Mouse (Mus musculus) embryonic facial prominence, embryonic 12.5 days (tissue): ENCODE measurements around the gene Trdn. TPM values are rescaled to one million over a fixed set of nuclear protein-coding genes. Genes with fewer than 3 reads are reported as not detected.

Experiments used
- ATAC-seq: fragments of 200-750 bp; cut with Nextera tagmentation; 2 replicates; pipeline ENCODE4 v1.8.0; 2017; ENCODE audit not compliant: insufficient number of reproducible peaks, insufficient read depth, low FRiP score, low TSS enrichment
- H3K27ac ChIP-seq: fragments of 300-500 bp; sonication (generic); 2 replicates; pipeline ENCODE4 v1.5.1; 2016; ENCODE audit warnings: mild to moderate bottlenecking
- H3K27me3 ChIP-seq: fragments of 300-500 bp; sonication (generic); 2 replicates; pipeline ENCODE4 v1.6.1; 2016; ENCODE audit warnings: mild to moderate bottlenecking, moderate library complexity
- H3K36me3 ChIP-seq: fragments of 300-500 bp; sonication (generic); 2 replicates; pipeline ENCODE4 v1.6.1; 2016; ENCODE audit warnings: mild to moderate bottlenecking
- H3K4me1 ChIP-seq: fragments of 300-500 bp; sonication (generic); 2 replicates; pipeline ENCODE4 v1.6.1; 2016
- H3K4me2 ChIP-seq: fragments of 300-500 bp; sonication (generic); replicated peaks from 2 replicates; pipeline ENCODE4 v1.6.1; 2016; ENCODE audit warnings: mild to moderate bottlenecking, moderate library complexity
- H3K4me3 ChIP-seq: fragments of 300-500 bp; sonication (generic); 2 replicates; pipeline ENCODE4 v1.5.1; 2016; ENCODE audit warnings: mild to moderate bottlenecking
- H3K9ac ChIP-seq: fragments of 300-500 bp; sonication (generic); 2 replicates; pipeline ENCODE4 v1.6.1; 2016; ENCODE audit warnings: mild to moderate bottlenecking, moderate library complexity
- H3K9me3 ChIP-seq: fragments of 300-500 bp; sonication (generic); 2 replicates; pipeline ENCODE4 v1.6.1; 2016; ENCODE audit warnings: mild to moderate bottlenecking, moderate library complexity
- WGBS: fragments of 180-500 bp; shearing (Covaris S2); methylation state at CpG from one replicate; pipeline ENCODE4 v1.1.7; 2016; 5-methylcytosine and 5-hydroxymethylcytosine counted together
- polyA plus RNA-seq: library from polyadenylated mRNA; unstranded; fragments of >200 nt; fragmentation: Nextera tagmentation; extraction: Ambion mirVana; gene quantifications from 2 replicates; pipeline ENCODE4 v1.2.1, GENCODE M21; 2016

Trdn gene
- 1.2 and 2.4 TPM in 2 replicates for polyA plus RNA-seq

DNA sequence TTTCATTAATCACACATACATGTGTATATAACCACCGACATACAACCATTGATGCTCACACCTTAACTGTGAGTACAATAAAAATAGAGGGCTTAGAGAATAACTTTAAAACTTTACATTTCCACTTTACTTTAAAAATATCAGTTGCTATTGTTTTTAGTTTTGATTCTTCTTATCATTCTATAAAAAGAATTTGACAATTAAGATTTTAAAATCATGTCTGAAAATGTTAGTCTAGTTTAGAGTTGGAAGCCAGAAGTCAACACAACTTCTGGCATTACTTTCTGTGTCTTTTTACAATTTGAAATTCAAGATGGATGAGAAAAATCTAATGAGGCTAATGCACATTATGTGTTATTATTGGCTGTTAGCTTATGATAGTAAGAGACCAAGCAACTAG is at the start of gene Trdn:
Trdn (plus strand) TSS at position 301 of the 400 bp plus-strand sequence.
- no peak for ATAC-seq
- Histone ChIP-seq H3K36me3 (no peaks in the 10 kb centered on the region), H3K27ac (no peak within 1 kb of the TSS), H3K9ac (no peak within 1 kb of the TSS), H3K4me2 (no peak within 1 kb of the TSS), H3K9me3 (no peaks in the 10 kb centered on the region), H3K4me1 (no peaks in the 10 kb centered on the region), H3K27me3 (no peaks in the 10 kb centered on the region), H3K4me3 (no peak within 1 kb of the TSS)
- 90% methylated on average over 1 of the region's 1 CpGs for WGBS

DNA sequence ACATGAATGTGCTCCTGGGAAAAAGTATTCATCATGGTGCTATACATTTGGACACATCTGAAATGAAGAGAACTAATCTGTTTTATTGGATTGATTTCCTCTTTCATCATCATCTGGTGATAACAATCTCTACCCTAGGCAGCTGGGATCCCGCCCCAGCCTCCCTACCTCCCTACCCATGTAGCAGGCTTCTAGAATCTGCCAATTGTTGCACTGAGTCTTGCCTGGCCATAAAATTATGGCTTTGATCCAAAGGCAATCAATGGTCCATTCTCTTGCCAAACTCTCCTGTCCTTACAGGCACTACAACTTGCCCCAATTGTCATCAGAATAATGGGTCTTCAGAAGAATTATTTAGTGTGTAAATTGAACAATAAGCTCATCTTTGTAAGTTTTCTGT is 19.6 kb upstream of the Trdn start:
- WGBS = 96% methylated on average over 1 of the region's 1 CpGs
- H3K9me3 ChIP-seq = no peaks in the 10 kb centered on the region
- no peaks in the 10 kb centered on the region for H3K36me3 ChIP-seq
- no peak overlapping the region for H3K4me3 ChIP-seq
- H3K27me3 ChIP-seq = no peaks in the 10 kb centered on the region
- no peak overlapping the region for H3K9ac ChIP-seq
- no peak for ATAC-seq
- no peak overlapping the region for H3K27ac ChIP-seq
- H3K4me1 ChIP-seq = no peaks in the 10 kb centered on the region
- no peak overlapping the region for H3K4me2 ChIP-seq

DNA sequence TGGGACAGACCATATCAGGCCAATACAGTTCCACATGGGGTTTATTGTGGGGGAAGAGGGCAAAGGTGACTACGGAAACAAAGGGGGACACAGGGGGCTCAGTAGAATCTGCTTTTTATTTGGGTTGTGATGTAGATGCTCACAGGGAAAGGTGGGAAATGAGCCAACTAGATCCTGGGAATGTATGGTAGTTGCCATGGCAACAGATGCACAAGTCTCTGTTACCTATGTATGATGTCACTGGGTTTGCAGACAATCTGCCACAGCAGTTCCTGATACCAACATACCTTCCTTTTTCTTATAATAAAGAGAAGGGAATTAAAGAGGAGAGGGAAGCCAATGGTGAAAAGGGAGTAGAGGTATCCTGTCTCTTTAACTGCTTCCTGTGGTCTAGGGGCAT is 14.8 kb upstream of the Trdn start:
- Histone ChIP-seq H3K4me1 (no peaks in the 10 kb centered on the region), H3K9me3 (no peaks in the 10 kb centered on the region), H3K27me3 (no peaks in the 10 kb centered on the region), H3K36me3 (no peaks in the 10 kb centered on the region), H3K4me2 (no peak overlapping the region), H3K9ac (no peak overlapping the region), H3K4me3 (no peak overlapping the region), H3K27ac (no peak overlapping the region)
- no peak for ATAC-seq
- WGBS = 86% methylated on average over 1 of the region's 1 CpGs

DNA sequence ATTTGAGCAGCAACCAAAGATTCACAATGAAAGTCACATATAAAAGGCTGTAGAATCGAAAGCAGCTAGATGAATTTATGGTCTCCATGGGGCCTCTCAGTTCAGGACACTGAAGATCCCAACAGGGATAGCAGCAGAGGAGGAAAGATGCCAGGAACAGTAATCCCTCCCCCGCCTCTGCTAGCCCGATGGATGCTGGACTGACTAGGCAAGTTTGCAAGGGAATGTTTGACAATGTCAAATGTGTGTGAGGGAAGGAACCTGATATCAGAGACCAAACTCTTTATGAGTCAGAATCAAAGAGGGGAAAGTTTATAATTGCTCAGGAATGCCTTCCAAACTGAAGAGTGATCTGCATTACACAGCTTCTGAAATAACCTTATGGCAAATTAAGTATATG is 7.2 kb upstream of the Trdn start:
- Histone ChIP-seq H3K4me1 (no peaks in the 10 kb centered on the region), H3K27me3 (no peaks in the 10 kb centered on the region)
- no peak for ATAC-seq

DNA sequence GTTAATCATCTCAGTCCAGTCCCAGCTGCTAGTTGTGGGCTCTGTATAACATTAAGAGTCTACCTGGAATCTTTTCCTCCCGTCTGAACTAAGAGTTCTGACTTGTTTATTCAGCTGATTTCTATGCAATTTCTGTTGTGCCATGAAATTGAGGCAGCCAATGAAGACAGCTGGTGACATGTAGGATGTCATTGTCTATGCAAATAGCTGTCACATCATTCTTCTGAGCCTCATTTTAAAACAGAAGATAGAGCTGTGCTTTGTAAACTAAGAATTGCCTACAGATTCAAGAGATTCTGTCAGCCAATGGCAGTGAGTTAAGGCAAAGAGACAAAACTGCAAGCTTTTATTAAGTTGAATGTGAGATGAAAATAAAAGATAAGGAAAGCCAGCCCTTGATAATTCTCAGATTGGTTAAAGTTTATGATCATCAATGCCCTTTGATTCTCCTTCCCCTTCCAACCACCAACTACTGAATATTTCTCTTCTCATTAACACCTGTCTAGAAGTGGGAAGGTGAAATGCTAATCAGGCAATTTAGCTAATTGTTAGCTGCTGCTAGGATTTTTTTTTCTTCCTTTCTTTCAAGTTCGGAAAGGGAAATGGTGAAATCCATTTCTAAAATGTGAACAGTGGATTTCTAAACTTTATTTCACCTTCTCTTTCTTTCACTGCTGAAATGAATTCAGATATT is 1.9 kb downstream of the Trdn start:
- H3K36me3 ChIP-seq = no peaks in the 10 kb centered on the region
- H3K4me2 ChIP-seq = no peak overlapping the region
- WGBS = 49% methylated on average over 2 of the region's 2 CpGs
- H3K9ac ChIP-seq = no peak overlapping the region
- H3K4me1 ChIP-seq = no peaks in the 10 kb centered on the region
- H3K4me3 ChIP-seq = no peak overlapping the region
- no peak overlapping the region for H3K27ac ChIP-seq
- H3K27me3 ChIP-seq = no peaks in the 10 kb centered on the region
- no peaks in the 10 kb centered on the region for H3K9me3 ChIP-seq
- ATAC-seq = no peak

More for the DNA sequence above, 7.2 kb upstream of the Trdn start:
- H3K27ac ChIP-seq = no peak overlapping the region
- H3K4me3 ChIP-seq = no peak overlapping the region
- no peak overlapping the region for H3K4me2 ChIP-seq
- no peaks in the 10 kb centered on the region for H3K36me3 ChIP-seq
- H3K9me3 ChIP-seq = no peaks in the 10 kb centered on the region
- no peak overlapping the region for H3K9ac ChIP-seq
- 69% methylated on average over 3 of the region's 3 CpGs for WGBS

DNA sequence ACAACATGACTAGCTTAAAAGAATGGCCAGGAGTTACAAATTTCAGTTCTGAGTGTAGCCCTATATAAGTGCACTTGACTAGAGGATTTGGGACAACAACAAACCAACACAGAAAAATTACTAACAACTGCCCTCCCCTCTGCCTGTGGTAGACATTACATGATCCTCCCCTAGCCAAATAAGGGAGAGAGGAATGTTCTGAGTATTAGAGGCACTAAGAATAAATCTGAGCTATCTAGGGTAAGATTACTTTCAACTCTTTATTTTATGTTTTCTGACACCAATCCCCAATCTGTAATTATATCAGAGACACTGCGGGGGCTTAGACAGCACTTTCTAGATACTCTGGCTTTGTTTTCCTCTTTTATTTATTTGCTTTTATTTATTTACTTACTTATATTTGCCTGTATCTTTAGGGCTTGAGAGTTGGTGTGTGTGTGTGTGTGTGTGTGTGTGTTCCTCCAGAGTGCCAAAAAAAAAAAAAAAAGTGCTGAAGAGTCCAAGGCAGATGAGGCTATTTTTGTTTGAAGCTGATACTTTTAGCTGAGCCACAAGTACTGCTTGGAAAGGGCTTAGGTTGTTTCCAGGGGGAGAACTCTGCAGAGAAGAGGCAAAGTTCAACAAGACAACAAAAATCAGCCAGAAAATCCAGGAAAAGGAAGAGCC is 2.7 kb downstream of the Trdn start:
- 93% methylated on average over 1 of the region's 1 CpGs for WGBS
- Histone ChIP-seq H3K4me3 (no peak overlapping the region), H3K36me3 (no peaks in the 10 kb centered on the region), H3K4me2 (no peak overlapping the region), H3K4me1 (no peaks in the 10 kb centered on the region), H3K9me3 (no peaks in the 10 kb centered on the region), H3K27me3 (no peaks in the 10 kb centered on the region), H3K27ac (no peak overlapping the region), H3K9ac (no peak overlapping the region)
- no peak for ATAC-seq

DNA sequence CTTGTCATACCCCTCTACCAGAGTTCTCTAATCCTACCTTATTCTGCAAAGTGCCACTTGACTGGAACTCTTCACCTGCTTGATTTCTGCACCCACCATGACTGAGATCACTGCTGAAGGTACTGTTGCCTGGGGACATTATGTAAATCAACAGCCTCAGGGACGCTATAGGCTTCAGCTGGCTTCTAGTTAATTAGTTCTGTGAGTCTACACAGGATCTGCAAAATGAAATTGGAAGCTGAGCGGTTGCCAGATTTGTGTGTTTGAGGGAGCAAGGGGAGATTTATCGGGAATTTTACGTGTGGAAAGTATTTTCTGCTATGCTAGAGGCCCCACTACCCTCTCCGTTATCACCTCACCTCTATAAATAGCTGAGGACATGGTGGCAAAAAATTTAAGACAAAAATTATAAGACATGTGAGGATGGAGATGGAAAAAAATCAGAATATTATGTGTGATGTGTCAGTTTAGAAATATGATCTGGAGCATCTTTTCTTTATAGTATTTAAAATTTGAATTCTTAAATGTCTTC is 3.3 kb downstream of the Trdn start:
- no peak overlapping the region for H3K4me3 ChIP-seq
- H3K4me2 ChIP-seq = no peak overlapping the region
- no peaks in the 10 kb centered on the region for H3K9me3 ChIP-seq
- no peak overlapping the region for H3K27ac ChIP-seq
- 69% methylated on average over 5 of the region's 5 CpGs for WGBS
- H3K9ac ChIP-seq = no peak overlapping the region
- H3K36me3 ChIP-seq = no peaks in the 10 kb centered on the region
- H3K27me3 ChIP-seq = no peaks in the 10 kb centered on the region
- no peaks in the 10 kb centered on the region for H3K4me1 ChIP-seq
- ATAC-seq = no peak

DNA sequence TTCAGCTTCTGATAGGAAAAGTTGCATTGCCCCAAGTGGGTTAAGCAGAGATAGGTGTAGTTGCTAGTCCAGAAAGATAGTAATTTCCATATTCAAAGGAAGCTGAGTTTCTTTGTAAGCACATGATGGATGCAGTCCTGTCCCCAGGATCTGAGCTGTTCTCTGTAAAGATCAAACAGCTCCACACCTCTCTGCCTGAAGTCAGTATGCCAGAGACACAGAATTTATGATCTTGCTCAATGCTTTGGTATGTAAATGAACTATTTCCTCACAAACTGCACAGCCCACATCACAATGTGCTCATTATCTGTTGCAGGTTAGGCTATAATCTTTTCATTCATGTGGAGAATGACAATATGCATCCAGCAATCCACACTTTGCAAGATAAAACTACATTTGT is 8.0 kb downstream of the Trdn start:
- H3K4me2 ChIP-seq = no peak overlapping the region

DNA sequence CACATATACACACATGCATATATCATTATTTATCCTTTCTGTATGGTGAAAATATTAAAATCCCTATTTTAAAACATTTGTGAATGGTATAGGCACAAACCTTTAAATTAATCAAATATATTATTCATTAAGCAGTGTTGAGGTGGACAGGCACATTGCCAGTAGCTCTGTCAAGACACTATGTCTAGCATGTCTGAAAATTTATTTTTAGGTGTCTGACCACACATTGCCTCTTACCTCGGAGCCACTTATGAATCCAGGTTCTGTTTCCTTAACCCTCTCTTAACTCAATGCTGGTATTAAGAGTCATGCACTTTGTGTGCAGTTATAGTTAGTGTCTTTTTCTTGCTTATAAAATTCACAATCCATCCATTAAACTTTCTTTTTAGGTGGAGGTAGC is 12.0 kb downstream of the Trdn start:
- H3K9ac ChIP-seq = no peak overlapping the region
- no peaks in the 10 kb centered on the region for H3K9me3 ChIP-seq
- no peak overlapping the region for H3K4me3 ChIP-seq
- H3K36me3 ChIP-seq = no peaks in the 10 kb centered on the region
- 72% methylated on average over 1 of the region's 1 CpGs for WGBS
- H3K4me1 ChIP-seq = no peaks in the 10 kb centered on the region
- H3K27ac ChIP-seq = no peak overlapping the region
- H3K4me2 ChIP-seq = no peak overlapping the region
- no peaks in the 10 kb centered on the region for H3K27me3 ChIP-seq
- no peak for ATAC-seq

More for the DNA sequence above, 8.0 kb downstream of the Trdn start:
- ATAC-seq = no peak
- Histone ChIP-seq H3K4me3 (no peak overlapping the region), H3K9me3 (no peaks in the 10 kb centered on the region), H3K27ac (no peak overlapping the region), H3K36me3 (no peaks in the 10 kb centered on the region), H3K9ac (no peak overlapping the region), H3K27me3 (no peaks in the 10 kb centered on the region), H3K4me1 (no peaks in the 10 kb centered on the region)

DNA sequence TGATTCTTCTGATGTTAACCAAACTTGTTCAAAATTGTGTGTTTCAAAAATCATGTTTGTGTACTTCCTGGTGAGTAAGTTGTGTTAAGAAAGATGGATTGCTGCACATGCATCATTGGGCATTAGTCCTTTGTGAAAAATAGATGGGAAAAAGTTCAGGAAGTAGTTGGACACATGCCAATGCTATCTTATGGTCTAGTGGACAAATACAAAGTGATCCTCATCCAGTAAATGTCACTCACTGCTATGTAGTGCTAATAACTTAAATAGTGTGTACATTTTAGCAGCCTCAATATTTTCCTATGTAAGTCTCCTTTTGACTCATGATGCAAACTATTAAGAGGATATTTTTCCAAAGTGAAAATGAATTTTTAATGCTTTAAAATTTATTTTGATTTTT is 27.6 kb downstream of the Trdn start:
- no peak for ATAC-seq
- no peaks in the 10 kb centered on the region for H3K9me3 ChIP-seq

DNA sequence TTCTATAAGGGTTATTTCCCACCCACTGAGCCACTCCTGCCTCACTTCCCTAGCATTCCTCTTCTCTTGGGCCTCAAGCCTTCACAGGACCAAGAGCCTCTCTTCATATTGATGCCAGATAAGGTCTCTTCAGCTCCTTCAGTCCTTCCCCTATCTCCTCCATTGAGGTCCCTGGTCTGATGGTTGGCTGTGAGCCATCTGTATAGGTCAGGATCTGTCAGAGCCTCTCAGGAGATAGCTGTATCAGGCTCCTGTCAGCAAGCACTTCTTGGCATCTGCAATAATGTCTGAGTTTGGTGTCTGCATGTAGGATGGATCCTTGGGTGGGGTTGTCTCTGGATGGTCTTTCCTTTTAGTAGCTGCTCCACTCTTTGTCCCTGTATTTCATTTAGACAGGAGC is 42.7 kb downstream of the Trdn start:
- no peak overlapping the region for H3K4me2 ChIP-seq
- H3K4me3 ChIP-seq = no peak overlapping the region
- H3K36me3 ChIP-seq = no peaks in the 10 kb centered on the region
- no peaks in the 10 kb centered on the region for H3K27me3 ChIP-seq
- no peak overlapping the region for H3K27ac ChIP-seq
- H3K9me3 ChIP-seq = no peaks in the 10 kb centered on the region
- no peak for ATAC-seq
- no peaks in the 10 kb centered on the region for H3K4me1 ChIP-seq
- no peak overlapping the region for H3K9ac ChIP-seq

More for the DNA sequence above, 27.6 kb downstream of the Trdn start:
- Histone ChIP-seq H3K27ac (no peak overlapping the region), H3K9ac (no peak overlapping the region), H3K36me3 (no peaks in the 10 kb centered on the region), H3K27me3 (no peaks in the 10 kb centered on the region), H3K4me3 (no peak overlapping the region), H3K4me1 (no peaks in the 10 kb centered on the region), H3K4me2 (no peak overlapping the region)

DNA sequence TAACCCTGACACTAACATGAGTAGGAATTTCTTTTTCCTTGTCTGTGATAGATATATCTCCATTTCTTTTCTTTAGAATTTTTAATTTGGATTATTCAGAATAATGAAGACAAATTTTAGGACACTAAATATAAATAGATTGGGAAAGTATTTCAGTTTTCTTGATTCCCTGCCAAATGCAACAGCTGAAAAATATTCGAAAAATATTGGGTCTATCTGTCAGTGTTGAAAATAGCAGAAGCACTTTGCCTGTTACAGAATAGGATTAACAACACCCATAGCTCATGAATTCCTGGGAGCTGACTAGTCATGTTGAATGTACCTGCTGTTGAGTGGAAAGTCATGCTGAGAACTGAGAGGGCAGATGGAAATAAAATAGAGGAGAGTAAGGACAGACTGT is 64.6 kb downstream of the Trdn start:
- no peak overlapping the region for H3K9ac ChIP-seq
- 76% methylated on average over 1 of the region's 1 CpGs for WGBS
- no peaks in the 10 kb centered on the region for H3K36me3 ChIP-seq
- no peaks in the 10 kb centered on the region for H3K4me1 ChIP-seq
- H3K27me3 ChIP-seq = no peaks in the 10 kb centered on the region
- no peak for ATAC-seq
- no peak overlapping the region for H3K4me3 ChIP-seq
- H3K27ac ChIP-seq = no peak overlapping the region
- no peaks in the 10 kb centered on the region for H3K9me3 ChIP-seq
- no peak overlapping the region for H3K4me2 ChIP-seq
